Mouse (Mus musculus) ES-Bruce4 (cell line): ENCODE data around the gene D630045J12Rik. TPM values are rescaled to one million over a fixed set of nuclear protein-coding genes. Genes with fewer than 3 reads are reported as not detected.

Experiments
- H3K27ac ChIP-seq: 2 replicates; pipeline ENCODE4 v1.5.1; 2012; ENCODE audit warnings: low read length, inconsistent platforms; ENCODE audit not compliant: insufficient read depth
- H3K27me3 ChIP-seq: 2 replicates; pipeline ENCODE4 v1.6.1; 2012; ENCODE audit warnings: mild to moderate bottlenecking, low read length, inconsistent platforms; ENCODE audit not compliant: control insufficient read depth, poor library complexity, insufficient read depth, severe bottlenecking
- H3K36me3 ChIP-seq: 2 replicates; pipeline ENCODE4 v1.6.1; 2012; ENCODE audit warnings: inconsistent platforms, mild to moderate bottlenecking, low read length, moderate library complexity; ENCODE audit not compliant: control insufficient read depth, poor library complexity, insufficient read depth, severe bottlenecking
- H3K4me1 ChIP-seq: one replicate; pipeline ENCODE4 v1.8.1; 2011; ENCODE audit warnings: low read length; ENCODE audit not compliant: control insufficient read depth, insufficient read depth
- H3K4me3 ChIP-seq: 2 replicates; pipeline ENCODE4 v1.5.1; 2011; ENCODE audit warnings: low read depth, mild to moderate bottlenecking, low read length
- H3K9ac ChIP-seq: 2 replicates; pipeline ENCODE4 v1.6.1; 2012; ENCODE audit warnings: low read depth, mild to moderate bottlenecking, inconsistent platforms; ENCODE audit not compliant: poor library complexity, severe bottlenecking
- H3K9me3 ChIP-seq: replicated peaks from 2 replicates; pipeline ENCODE4 v1.6.1; 2012; ENCODE audit warnings: mild to moderate bottlenecking, low read length, inconsistent platforms; ENCODE audit not compliant: control insufficient read depth, poor library complexity, insufficient read depth, severe bottlenecking
- CTCF ChIP-seq: IDR thresholded peaks from one replicate; pipeline ENCODE4 v1.8.1; 2011; ENCODE audit warnings: low read depth, low read length
- EP300 ChIP-seq: IDR thresholded peaks from 2 replicates; pipeline ENCODE4 v1.6.1; 2011; ENCODE audit warnings: low read depth, low read length; ENCODE audit not compliant: insufficient read depth
- POLR2A ChIP-seq: IDR thresholded peaks from one replicate; pipeline ENCODE4 v1.8.1; 2011; ENCODE audit warnings: low read length; ENCODE audit not compliant: insufficient read depth
- polyA plus RNA-seq: library from polyadenylated mRNA; stranded (reverse); fragments of >200 nt; gene quantifications from 2 replicates; pipeline ENCODE4 v1.2.4, GENCODE M21; 2011; ENCODE audit warnings: low read depth; ENCODE audit not compliant: missing spikeins, insufficient read depth, insufficient read length

The D630045J12Rik gene
- polyA plus RNA-seq, 1 experiment, result 8.3 TPM

GRCm38 (mm10) chr6:38244806-38245205 is 9.0 kb downstream of the D630045J12Rik start:
- Histone ChIP-seq H3K9me3 (no peaks in the 10 kb centered on the region), H3K27me3 (no peaks in the 10 kb centered on the region), H3K4me3 (no peak overlapping the region), H3K27ac (no peak overlapping the region), H3K9ac (no peak overlapping the region), H3K36me3 (no peaks in the 10 kb centered on the region), H3K4me1 (no peaks in the 10 kb centered on the region)
- TF ChIP-seq CTCF, result no peak
- TF ChIP-seq EP300, result no peak
- no peak for TF ChIP-seq POLR2A

GRCm38 (mm10) chr6:38244167-38244566 is 9.6 kb downstream of the D630045J12Rik start:
- Histone ChIP-seq H3K9me3 (no peaks in the 10 kb centered on the region), H3K27ac (no peak overlapping the region), H3K27me3 (no peaks in the 10 kb centered on the region), H3K4me3 (no peak overlapping the region), H3K36me3 (no peaks in the 10 kb centered on the region), H3K9ac (no peak overlapping the region), H3K4me1 (no peaks in the 10 kb centered on the region)
- TF ChIP-seq CTCF, result no peak
- TF ChIP-seq POLR2A, result no peak

- Histone ChIP-seq H3K9ac (no peak overlapping the region), H3K36me3 (no peaks in the 10 kb centered on the region), H3K4me1 (no peaks in the 10 kb centered on the region), H3K27ac (no peak overlapping the region), H3K4me3 (no peak overlapping the region), H3K27me3 (no peaks in the 10 kb centered on the region), H3K9me3 (no peaks in the 10 kb centered on the region)
- TF ChIP-seq POLR2A (no peak), EP300 (no peak), CTCF (no peak)
Measured at GRCm38 (mm10) chr6:38242833-38243232, 11.0 kb downstream of the D630045J12Rik start.

GRCm38 (mm10) chr6:38242295-38242830 is 11.4 kb downstream of the D630045J12Rik start:
- H3K36me3 ChIP-seq, result no peaks in the 10 kb centered on the region
- no peak for TF ChIP-seq EP300
- TF ChIP-seq POLR2A, result no peak
- no peak for TF ChIP-seq CTCF
- no peaks in the 10 kb centered on the region for H3K9me3 ChIP-seq
- no peak overlapping the region for H3K27ac ChIP-seq
- H3K4me3 ChIP-seq, result no peak overlapping the region
- H3K4me1 ChIP-seq, result no peaks in the 10 kb centered on the region
- H3K9ac ChIP-seq, result no peak overlapping the region
- no peaks in the 10 kb centered on the region for H3K27me3 ChIP-seq

- Histone ChIP-seq H3K36me3 (no peaks in the 10 kb centered on the region), H3K9ac (no peak overlapping the region), H3K4me1 (no peaks in the 10 kb centered on the region), H3K27ac (no peak overlapping the region), H3K9me3 (no peaks in the 10 kb centered on the region), H3K4me3 (no peak overlapping the region), H3K27me3 (no peaks in the 10 kb centered on the region)
- TF ChIP-seq POLR2A, result no peak
- TF ChIP-seq EP300, result no peak
- TF ChIP-seq CTCF, result no peak
Measured at GRCm38 (mm10) chr6:38241508-38241907, 12.3 kb downstream of the D630045J12Rik start.

GRCm38 (mm10) chr6:38240618-38241017 is 13.2 kb downstream of the D630045J12Rik start:
- TF ChIP-seq EP300, result no peak
- TF ChIP-seq POLR2A, result no peak
- no peak for TF ChIP-seq CTCF
- Histone ChIP-seq H3K9me3 (no peaks in the 10 kb centered on the region), H3K4me3 (no peak overlapping the region), H3K27ac (no peak overlapping the region), H3K36me3 (no peaks in the 10 kb centered on the region), H3K27me3 (no peaks in the 10 kb centered on the region), H3K9ac (no peak overlapping the region), H3K4me1 (no peaks in the 10 kb centered on the region)

- H3K27ac ChIP-seq, result no peak overlapping the region
- no peaks in the 10 kb centered on the region for H3K9me3 ChIP-seq
- no peaks in the 10 kb centered on the region for H3K4me1 ChIP-seq
- H3K36me3 ChIP-seq, result no peaks in the 10 kb centered on the region
- TF ChIP-seq POLR2A, result no peak
- TF ChIP-seq CTCF, result no peak
- no peak for TF ChIP-seq EP300
- no peak overlapping the region for H3K9ac ChIP-seq
- no peak overlapping the region for H3K4me3 ChIP-seq
- H3K27me3 ChIP-seq, result no peaks in the 10 kb centered on the region
Measured at GRCm38 (mm10) chr6:38238382-38238781, 15.4 kb downstream of the D630045J12Rik start.
